Mouse (Mus musculus) thymus, adult 2 months (tissue): ENCODE measurements around the gene Bcl2l2.

Experiments used
- CTCF ChIP-seq: fragments of 200-500 bp; IDR thresholded peaks from 2 replicates; pipeline ENCODE4 v1.5.1; 2012; ENCODE audit warnings: mild to moderate bottlenecking, control low read depth, low read length, moderate library complexity, borderline replicate concordance; ENCODE audit not compliant: control insufficient read depth, poor library complexity, insufficient read depth; ENCODE audit errors: extremely low read depth
- POLR2A ChIP-seq: fragments of 200-500 bp; IDR thresholded peaks from 2 replicates; pipeline ENCODE4 v1.6.1; 2012; ENCODE audit warnings: mild to moderate bottlenecking, low read length, control low read depth, moderate library complexity; ENCODE audit not compliant: control insufficient read depth, poor library complexity, insufficient read depth; ENCODE audit errors: extremely low read depth

DNA sequence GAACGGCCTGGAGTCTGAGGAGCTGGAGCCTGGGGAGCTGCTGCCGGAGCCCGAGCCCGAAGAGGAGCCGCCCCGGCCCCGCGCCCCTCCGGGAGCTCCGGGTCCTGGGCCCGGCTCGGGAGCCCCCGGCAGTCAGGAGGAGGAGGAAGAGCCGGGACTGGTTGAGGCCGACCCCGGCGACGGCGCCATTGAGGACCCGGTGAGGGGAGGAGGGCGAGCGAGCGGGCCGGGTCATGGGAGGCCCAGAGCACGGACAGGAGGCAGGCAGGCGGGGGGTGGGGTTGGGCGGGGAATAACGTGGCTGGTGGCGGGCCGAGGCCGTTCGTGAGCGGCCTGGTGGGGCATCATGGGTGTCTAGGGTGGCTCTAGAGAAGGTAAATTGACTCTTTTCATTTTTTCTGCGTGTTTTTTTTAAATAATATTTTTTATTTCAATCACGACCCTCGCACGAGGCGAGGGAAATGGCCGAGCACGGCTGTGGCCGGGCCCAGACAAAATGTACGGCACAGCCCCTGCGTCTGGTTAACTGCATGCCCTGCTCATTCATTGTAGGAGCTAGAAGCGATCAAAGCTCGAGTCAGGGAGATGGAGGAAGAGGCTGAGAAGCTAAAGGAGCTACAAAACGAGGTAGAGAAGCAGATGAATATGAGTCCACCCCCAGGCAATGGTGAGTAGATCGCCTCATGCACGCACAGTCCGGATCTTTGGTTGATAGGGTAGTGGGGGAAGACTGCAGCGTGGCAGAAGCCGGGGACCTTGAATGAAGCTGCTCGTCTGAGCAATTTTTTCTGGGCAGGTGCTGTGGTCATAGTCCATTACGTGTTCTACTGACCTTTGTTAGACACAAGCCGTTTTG, 11.3 kb downstream of the Bcl2l2 start:
- TF ChIP-seq CTCF (no peak), POLR2A (no peak)
